Mouse (Mus musculus): Measurements from ENCODE around the gene Atp2c2. TPM values are rescaled to one million over a fixed set of nuclear protein-coding genes. Genes with fewer than 3 reads are reported as not detected.

Atp2c2 gene
- total RNA-seq, 2 experiments from 2014 or later: not detected

DNA sequence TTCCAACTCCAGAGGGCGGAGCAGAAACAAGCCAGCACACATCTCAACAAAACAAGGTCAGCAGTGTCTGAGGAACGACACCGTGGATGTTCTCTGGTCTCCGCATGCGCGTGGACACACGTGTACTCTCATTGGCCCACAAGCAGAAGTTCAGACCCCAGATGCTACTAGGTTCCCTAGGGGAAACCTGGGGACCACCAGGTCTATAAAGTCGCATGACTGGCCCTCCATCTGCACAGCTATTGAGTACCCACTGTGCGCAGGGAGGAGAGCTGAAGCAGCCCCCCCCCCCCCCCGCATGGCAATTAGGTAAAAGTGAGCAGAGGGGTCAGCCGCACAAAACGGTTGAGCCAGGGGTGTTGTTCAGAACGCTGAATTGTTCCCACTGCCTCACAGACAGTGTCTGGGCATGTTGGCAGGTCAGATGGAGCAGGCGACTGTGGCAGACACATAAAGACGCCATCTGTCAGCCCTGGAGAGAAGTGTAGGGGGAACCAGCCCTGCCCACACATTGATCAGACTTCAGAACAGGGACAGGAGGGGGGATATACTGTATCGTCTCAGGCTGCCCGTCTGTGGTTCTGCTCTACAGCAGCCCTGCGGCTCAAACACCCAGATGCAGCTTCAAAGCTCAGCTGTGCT, 86.1 kb downstream of the Atp2c2 start:
- DNase-seq: no peak

DNA sequence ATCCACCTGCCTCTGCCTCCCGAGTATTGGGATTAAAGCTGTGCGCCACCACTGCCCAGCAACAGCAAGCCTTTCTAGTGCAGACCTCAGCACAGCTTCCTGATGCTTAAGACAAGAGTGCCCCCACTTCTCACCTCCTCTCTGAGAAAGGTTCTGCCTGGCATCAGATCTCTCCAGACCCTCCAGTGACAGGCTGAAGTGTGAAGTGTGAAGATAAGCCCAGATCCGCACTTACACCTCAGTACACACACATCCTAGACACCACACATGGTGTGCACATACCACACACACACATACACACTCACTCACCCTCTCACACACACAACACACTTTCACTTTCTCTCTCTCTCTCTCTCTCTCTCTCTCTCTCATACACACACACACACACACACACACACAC, 87.1 kb downstream of the Atp2c2 start:
- DNase-seq: no peak

DNA sequence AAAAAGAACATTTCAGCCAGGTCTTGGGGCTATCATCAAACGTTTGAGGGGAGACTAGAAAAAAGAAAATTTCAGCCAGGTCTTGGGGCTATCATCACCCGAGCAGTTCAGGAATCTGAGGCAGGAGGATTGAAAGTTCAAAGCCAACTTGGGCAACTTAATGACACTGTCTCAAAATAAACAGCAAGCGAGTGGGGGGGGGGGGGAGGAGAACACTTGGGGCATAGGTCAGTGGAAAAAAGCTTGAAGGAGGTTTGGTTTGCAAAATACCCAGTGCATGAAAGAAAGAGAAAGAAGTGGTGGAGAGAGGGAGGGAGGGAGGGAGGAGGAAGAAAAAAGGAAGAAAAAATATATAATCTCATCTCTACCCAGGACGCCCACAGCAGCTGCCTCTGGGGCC, 87.5 kb downstream of the Atp2c2 start:
- DNase-seq: no peak

DNA sequence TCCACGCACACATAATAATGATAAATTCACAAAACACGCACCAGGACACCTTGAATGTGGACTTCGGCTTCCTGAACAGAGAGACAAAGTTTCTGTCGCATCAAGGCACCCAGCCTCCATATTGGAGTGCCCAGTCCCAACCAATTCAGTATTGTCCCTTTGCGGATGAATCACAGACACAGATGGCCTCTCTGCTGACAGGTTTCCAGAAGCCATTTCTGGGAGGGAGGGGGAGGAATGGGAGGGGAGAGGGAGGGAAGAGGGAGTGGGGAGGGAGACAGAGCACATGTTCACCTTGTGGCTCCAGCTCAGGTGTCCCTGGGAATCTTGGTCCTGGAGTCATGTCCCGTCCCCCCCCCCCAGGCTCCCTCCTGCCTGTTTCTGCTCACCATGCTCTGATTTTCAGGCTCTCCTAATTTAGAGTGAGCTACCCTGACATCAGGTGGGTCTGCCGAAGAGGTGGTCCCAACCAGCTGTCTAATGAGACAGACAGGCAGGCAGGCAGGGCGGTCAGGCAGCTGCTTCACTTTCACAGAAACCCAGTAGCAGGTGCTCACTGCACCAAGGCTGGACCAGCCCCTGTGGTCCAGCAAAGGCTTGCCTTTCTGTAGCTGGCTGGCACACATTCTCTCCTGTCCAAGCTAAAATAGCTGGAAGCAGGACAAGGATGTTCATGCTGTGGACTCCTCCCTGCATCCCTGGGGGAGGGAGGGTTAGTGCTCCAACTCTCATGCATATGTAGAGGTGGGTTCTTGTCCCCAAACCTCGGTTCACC, 89.0 kb downstream of the Atp2c2 start:
- no peak for DNase-seq

DNA sequence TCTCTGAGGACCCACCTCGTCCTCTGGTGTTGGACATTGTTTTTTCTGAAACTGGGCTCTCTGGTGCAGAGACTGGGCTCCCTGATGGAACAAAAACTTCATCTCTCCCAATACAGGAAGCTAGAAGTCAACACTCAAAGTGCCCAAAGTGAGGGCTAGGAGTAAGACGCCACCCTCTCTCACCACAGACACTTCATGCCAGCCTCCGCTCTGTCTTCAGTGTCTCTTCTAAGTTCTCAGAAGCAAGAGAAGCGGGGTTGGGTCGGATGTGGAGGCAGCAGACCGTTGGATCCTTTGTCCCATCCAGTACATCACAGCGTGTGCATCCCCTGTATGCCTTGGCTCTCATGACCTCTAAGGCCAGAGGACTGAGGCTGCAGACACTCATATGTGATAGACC, 89.8 kb downstream of the Atp2c2 start:
- DNase-seq: no peak

DNA sequence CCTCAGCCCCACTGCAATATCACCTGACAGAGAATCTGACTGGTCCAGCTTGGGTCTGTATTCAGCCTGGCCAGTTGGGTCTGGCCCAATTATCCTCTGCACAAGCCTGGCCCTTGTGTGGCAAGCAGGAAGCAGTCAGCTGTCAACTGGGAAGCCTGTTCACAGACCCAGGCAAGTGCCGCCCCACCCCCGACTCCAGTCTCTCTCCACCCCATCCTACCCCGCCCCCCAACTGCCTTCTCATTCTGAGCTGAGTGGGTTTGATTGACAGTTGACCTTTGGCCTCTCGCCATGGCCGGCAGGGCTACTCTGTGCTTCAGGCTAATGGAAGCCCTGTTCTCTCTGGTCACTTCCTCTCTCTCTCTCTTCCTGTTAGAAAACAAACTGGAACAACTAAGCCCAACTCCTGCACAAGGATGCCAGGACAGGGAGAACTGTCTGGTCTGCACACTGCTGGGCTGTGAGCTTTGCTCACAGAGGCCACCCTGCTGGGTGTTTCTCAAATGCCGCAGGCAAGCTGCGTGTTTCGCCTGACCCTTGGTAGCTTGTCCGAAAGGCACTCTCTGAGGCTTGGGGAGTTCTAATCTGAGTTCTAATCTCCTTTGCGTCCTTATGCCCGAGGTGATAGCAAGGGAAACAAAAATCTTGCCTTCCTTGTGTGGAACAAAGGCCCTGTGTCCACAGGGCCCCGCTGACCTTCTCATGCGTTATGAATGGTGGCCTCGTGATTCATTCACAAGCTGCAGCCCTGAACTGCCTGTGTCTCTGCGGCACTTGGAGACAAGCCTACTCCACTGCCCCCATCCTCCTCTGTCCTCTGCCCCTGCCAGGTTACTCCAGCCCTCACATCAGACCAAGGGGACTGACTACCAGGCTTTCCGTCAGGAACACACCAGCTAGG, 92.2 kb downstream of the Atp2c2 start:
- peak; percentile 49 for DNase-seq

DNA sequence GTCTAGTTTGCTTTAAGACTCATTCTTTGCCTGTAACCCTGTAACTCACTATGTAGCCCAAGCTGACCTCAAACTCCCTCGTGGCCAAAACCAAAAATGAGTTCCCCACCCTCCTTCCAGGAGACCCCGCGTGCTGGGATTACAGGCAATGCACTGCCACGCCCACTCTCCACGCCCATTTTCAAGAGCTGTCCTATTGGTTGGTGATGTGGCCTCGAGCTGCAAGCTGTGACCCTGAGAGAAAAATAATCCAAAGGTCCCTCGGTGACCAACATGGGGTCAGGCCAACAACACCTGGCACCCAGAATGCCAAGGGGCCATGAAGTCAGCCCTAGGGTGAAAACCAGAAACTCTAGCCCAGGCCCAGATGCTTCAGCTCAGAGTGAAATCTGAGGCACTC, 94.9 kb downstream of the Atp2c2 start:
- DNase-seq: no peak

DNA sequence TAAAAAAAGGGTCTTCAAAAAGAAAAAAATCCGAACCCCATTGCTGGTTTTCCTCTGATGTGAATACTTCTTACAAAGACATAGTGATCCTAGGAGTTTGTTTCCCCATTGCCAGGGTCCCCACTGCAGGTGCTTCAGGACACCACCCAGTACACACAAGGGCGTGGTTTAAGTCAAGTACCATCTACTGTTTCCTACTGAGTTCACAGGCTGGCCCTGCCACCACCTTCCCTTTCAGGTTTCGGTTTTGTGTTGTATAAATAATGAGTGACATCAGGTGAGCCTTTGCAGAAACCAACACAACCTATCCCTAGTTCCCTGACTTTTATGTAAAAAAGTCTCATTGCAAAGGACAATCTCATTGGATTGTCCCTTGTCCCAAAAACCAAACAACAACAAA, 95.8 kb downstream of the Atp2c2 start:
- no peak for DNase-seq

DNA sequence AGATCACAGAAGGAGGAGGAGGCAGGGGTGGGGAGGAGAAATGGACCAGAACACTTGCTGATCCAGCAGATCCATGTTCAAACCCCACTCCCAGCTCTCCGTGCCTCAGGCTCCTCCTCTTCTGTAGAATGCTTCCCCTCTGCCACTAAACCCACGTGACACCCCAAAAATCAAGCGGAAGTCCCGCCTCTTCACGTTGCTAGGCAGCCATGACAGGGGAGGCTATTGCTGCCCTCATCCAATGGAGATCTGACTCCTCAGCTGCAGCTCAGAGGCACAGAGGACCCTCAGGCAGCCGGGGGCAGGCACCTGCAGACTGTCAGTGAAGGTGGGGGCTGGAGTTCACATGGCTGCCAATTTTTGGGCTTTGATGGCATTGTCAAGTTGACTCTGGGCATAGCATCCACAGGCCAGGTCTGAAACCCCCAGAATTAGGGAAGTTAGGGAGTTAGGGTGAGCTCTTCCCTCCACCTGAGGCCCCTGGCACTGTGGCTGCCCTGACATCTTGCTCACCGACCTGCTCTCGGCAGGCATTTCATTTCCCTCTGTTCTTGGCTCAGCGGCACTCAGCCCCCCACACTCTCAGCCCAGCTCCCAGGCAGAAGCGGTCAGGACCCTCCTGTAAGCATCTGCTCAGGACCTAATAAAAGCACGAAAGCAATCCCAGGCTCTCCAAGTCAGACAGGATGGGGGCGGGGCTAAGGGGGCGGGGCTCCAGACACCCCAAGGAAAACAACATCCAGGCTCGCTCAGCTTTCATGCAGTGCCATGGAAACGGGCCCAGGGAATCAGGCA, 98.6 kb downstream of the Atp2c2 start:
- peak; percentile 55 for DNase-seq

DNA sequence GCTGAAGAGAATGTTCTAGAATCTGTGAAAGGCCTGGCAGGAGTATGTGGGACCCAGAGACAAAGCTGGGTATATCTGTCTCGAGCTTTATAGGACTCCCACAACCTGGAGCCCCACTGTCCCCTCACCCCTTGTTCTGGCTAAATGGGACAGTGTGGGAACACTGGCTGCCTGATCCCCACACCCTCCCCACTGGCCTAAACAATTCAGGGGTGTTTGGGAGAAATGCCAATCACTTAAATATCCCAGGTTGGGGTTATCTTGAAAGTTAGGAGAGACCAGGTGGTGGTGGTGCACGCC, 99.1 kb downstream of the Atp2c2 start:
- DNase-seq: no peak

DNA sequence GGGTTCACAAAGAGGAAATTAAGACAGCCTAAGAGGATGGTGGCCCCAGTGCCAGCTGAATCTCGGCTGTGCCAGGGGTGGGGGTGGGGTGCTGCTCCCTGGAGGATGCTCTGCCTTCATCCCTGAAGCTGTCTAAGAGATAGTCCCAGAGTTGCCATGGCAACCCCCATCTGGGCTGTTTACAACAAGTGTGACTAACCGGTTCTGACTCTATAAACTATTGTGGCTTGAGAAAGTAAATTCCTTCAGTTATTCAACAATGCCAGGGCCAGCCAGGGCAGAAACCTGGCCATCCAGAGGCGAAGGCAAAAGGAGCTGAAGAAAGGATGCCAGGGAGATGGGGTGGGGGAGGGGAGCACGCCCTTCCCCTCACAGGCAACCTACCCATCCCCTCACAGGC, 101.4 kb downstream of the Atp2c2 start:
- no peak for DNase-seq

DNA sequence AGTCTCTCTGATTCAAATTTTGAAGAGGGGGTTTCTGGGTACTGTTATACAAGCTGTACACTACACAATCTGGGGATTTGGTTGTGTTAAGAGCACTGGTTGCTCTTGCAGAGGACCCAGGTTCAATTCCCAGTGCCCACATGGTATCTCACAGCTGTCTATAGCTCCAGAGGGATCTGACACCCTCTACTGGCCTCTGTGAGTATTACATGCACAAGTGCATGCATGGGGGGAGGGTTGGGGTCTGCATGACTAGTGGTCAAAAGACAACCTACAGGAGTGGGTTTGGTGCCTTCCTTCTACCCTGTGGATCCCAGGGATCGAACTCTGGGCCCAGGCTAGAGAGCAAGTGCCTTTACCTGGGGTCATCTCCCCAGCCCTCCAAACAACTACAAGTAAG, 102.8 kb downstream of the Atp2c2 start:
- no peak for DNase-seq

DNA sequence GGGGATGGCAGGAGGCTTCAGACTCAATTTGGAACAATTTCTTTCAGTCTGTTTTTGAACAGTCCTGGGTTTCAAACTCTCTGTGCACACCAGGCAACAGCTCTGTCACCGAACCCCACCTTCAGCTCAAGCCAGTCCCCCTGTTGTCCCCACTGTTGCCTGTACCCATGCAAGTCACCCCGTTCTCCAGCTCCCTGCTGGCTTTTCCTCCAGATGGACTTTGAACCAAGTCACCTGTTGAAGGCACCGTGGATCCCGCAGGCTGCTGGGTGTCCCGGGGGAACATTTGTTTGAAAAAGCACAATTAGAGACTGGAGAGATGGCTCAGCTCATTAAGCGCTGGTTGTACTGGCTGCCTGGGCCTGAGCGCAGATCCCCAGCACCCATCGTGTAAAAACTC, 105.5 kb downstream of the Atp2c2 start:
- no peak for DNase-seq

DNA sequence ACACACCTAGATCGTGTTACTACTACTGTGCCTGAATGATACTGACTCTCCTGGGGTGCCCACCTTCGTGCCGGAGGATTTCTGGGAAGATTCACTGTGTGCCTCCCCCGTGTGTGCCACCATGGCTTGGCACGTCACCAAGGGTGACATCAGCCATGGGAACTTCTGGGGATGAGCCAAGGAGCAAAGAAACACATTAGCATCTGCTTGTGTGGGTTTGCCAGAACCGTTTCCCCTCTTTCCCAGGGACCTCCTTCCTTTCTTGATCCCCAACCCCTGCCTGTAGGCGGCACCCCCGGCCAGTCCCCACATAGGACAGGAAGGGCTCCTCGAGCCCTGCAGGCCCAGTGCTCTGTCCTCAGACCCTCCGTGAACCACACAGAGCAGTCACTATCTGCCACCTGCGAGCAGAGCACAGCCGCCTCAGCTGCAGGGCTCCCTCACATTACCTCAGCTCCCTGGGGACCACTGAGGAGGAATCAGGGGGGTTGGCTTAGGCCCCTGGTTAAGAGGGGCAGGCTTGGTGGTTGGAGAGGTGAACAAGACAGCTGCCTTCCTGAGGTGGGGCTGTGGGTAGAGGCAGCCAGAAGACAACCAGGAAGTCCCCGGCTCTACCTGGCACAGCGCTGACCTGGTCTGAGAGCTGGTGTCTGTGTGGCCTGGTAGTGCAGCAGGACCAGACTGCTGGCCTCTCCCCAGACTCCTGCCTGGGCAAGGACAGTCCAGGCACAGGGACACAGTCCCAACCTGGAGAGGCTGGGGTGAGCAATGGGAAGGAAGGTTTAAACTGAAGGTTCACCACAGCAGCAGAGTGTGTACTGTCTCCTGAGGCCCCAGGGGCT, 106.8 kb downstream of the Atp2c2 start:
- DNase-seq: peak; percentile 56

Other genes with a start within 250 kb of the Atp2c2 start
- gene Slc38a8, start 198.3 kb upstream of the Atp2c2 start, total RNA-seq (2021): not detected
- gene Mbtps1, start 141.3 kb upstream of the Atp2c2 start, total RNA-seq (2021): 10 to 100 TPM; 68.6 to 70.0 TPM
- gene Hsdl1, start 124.8 kb upstream of the Atp2c2 start, total RNA-seq (2021): 10 to 100 TPM; 18.4 to 20.2 TPM
- not detected for gene Dnaaf1, start 124.8 kb upstream of the Atp2c2 start, total RNA-seq (2021)
- gene Taf1c, start 94.8 kb upstream of the Atp2c2 start, total RNA-seq (2021): 1 to 10 TPM; 4.3 to 4.5 TPM
- not detected for gene Adad2, start 87.3 kb upstream of the Atp2c2 start, total RNA-seq (2021)
- not detected for gene Kcng4, start 64.3 kb upstream of the Atp2c2 start, total RNA-seq (2021)
- 10 to 100 TPM; 26.3 to 26.8 TPM for gene Wfdc1, start 33.6 kb upstream of the Atp2c2 start, total RNA-seq (2021)
- 1 to 10 TPM; 9.0 to 9.2 TPM for gene Tldc1, start 78.4 kb downstream of the Atp2c2 start, total RNA-seq (2021)
- gene Cotl1, start 140.5 kb downstream of the Atp2c2 start, total RNA-seq (2021): 10 to 100 TPM; 51.5 to 56.0 TPM
- 1 to 10 TPM; 4.7 to 4.8 TPM for gene Klhl36, start 162.3 kb downstream of the Atp2c2 start, total RNA-seq (2021)
- gene Usp10, start 210.4 kb downstream of the Atp2c2 start, total RNA-seq (2021): 10 to 100 TPM; 80.8 to 86.6 TPM
- gene Gm20388, start 210.8 kb downstream of the Atp2c2 start, total RNA-seq (2021): 1 to 10 TPM in 1 of 2 experiments, not detected in 1; 5.8 TPM